Mouse (Mus musculus) E14TG2a.4 (cell line): ENCODE data around the gene Slc1a1.

ENCODE experiments used
- CTCF ChIP-seq: conservative IDR thresholded peaks from 2 replicates; pipeline ENCODE4 v1.5.1; 2014; ENCODE audit warnings: low read length
- NANOG ChIP-seq: IDR thresholded peaks from 2 replicates; pipeline ENCODE4 v1.6.1; 2014; ENCODE audit warnings: borderline replicate concordance, low read length, mixed read lengths
- POU5F1 ChIP-seq: IDR thresholded peaks from 2 replicates; pipeline ENCODE4 v1.6.1; 2014; ENCODE audit warnings: low read length, borderline replicate concordance

- TF ChIP-seq CTCF (no peak), NANOG (no peak), POU5F1 (no peak)
These were observed 67.3 kb downstream of the Slc1a1 start for GRCm38 (mm10) chr19:28902111-28902510.
